Mouse (Mus musculus): ENCODE measurements at regions not wholly inside any gene's neighbourhood (a gene's known extent, or its start where the extent isn't known, plus 50 kb on each side); places are given as distances from the start of the nearest gene placed in this dataset.

DNA sequence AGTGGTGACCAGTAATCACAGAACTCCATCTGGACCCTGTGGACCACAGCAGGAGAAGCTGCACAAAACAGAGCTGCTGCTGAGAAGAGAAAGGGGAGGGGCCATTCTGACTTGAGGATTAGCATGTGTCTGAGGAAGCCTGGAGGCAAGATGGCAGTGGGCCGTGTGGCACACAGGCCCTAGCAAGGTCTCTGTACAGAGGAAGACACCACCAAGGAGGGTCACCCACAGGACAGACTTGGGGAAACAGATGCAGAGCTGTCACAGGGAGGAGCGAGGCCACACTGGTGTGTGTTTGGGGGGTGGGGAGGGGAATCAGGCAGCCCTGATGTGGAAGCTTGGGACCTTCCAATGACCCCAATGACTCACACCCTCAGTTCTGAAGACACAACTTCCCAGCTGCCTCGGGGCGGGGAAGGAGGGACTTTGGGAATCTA lies 79.7 kb upstream of the Gpc1 start:
- Histone ChIP-seq H3K9ac (ENCODE audit: low read depth, low read length, severe bottlenecking) (no peak overlapping the region), H3K4me2 (replicated peaks; ENCODE audit: low read depth, low read length, severe bottlenecking) (no peak overlapping the region)
- peak; percentile 34 for DNase-seq (ENCODE audit: low spot score)

DNA sequence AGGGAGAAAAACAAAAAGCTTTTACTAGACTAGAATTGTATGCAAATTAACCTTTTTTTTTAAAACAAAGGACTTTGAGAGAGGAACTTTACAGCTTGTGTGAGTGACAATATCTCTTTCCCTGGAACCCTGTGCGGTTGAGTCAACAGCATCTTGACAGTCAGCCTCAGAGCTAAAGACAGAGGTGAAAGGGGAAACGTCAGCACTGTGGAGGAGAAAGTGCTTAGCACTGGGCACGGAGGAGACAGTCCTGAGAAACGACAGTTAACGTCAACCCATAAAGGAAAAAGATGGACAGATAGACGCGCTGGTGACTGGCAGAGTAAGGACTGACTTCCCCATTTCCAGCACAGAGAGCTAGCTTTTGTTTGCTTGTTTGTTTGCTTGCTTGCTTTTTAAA lies 82.0 kb upstream of the Gpc1 start:
- WGBS = 63% methylated on average over 7 of the region's 7 CpGs

More for the DNA sequence above, 79.7 kb upstream of the Gpc1 start:
- ATAC-seq (ENCODE audit: low FRiP score, low read depth) = peak; percentile 71
- H3K36me3 ChIP-seq (ENCODE audit: control insufficient read depth, insufficient read depth, low read length) = no peaks in the 10 kb centered on the region
- no peak overlapping the region for H3K4me3 ChIP-seq (replicated peaks; ENCODE audit: low read length)
- peaks cover 28% of the 10 kb centered on the region for H3K4me1 ChIP-seq (ENCODE audit: control insufficient read depth, insufficient read depth, low read length)
- no peak for TF ChIP-seq POLR2A (IDR thresholded peaks at IDR 0.05; ENCODE audit: borderline replicate concordance, extremely low read depth, insufficient read depth, insufficient read length)
- peak overlapping the region; percentile 52 for H3K27ac ChIP-seq (replicated peaks; ENCODE audit: low read depth, low read length)
- H3K27me3 ChIP-seq (ENCODE audit: control insufficient read depth, insufficient read depth, low read length) = no peaks in the 10 kb centered on the region
- no peaks in the 10 kb centered on the region for H3K9me3 ChIP-seq (ENCODE audit: control insufficient read depth, low read length)
- WGBS = 25% methylated on average over 4 of the region's 4 CpGs

DNA sequence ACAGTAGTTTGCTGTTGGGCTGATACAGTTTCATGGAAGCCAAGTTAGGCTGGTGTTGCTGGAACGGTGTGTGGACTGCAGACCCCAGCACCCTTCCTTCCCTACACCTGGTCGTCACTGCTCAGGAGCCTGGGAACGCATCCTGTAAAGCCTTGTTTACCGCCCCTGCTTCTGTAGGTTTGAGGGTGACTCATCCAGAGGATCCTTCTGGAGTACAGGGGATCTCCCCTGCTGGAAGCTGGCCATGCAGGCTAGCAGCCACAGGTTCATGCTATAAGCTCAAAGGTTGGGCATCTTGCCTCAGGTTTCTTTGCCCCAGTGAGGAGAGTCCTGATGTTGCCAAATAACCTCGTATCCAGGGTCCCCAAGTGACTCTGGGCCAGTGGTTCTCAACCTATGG lies 86.2 kb upstream of the Gpc1 start:
- no peak for ATAC-seq (ENCODE audit: low FRiP score, low read depth)
- Histone ChIP-seq H3K27ac (replicated peaks; ENCODE audit: low read depth, low read length) (no peak overlapping the region), H3K9ac (ENCODE audit: low read depth, low read length, severe bottlenecking) (no peak overlapping the region), H3K36me3 (ENCODE audit: control insufficient read depth, insufficient read depth, low read length) (no peaks in the 10 kb centered on the region), H3K4me2 (replicated peaks; ENCODE audit: low read depth, low read length, severe bottlenecking) (no peak overlapping the region), H3K4me3 (replicated peaks; ENCODE audit: low read length) (no peak overlapping the region), H3K9me3 (ENCODE audit: control insufficient read depth, low read length) (no peaks in the 10 kb centered on the region), H3K27me3 (ENCODE audit: control insufficient read depth, insufficient read depth, low read length) (no peaks in the 10 kb centered on the region), H3K4me1 (ENCODE audit: control insufficient read depth, insufficient read depth, low read length) (no peaks in the 10 kb centered on the region)
- no peak for DNase-seq (ENCODE audit: low spot score)
- WGBS = 73% methylated on average over 5 of the region's 5 CpGs
- no peak for TF ChIP-seq POLR2A (IDR thresholded peaks at IDR 0.05; ENCODE audit: borderline replicate concordance, extremely low read depth, insufficient read depth, insufficient read length)

More for the DNA sequence above, 82.0 kb upstream of the Gpc1 start:
- Histone ChIP-seq H3K36me3 (ENCODE audit: control insufficient read depth, insufficient read depth, low read length) (no peaks in the 10 kb centered on the region), H3K4me1 (ENCODE audit: control insufficient read depth, insufficient read depth, low read length) (peaks cover 18% of the 10 kb centered on the region), H3K4me2 (replicated peaks; ENCODE audit: low read depth, low read length, severe bottlenecking) (no peak overlapping the region), H3K9ac (ENCODE audit: low read depth, low read length, severe bottlenecking) (no peak overlapping the region), H3K9me3 (ENCODE audit: control insufficient read depth, low read length) (no peaks in the 10 kb centered on the region), H3K27me3 (ENCODE audit: control insufficient read depth, insufficient read depth, low read length) (no peaks in the 10 kb centered on the region), H3K4me3 (replicated peaks; ENCODE audit: low read length) (no peak overlapping the region), H3K27ac (replicated peaks; ENCODE audit: low read depth, low read length) (no peak overlapping the region)
- no peak for ATAC-seq (ENCODE audit: low FRiP score, low read depth)
- DNase-seq (ENCODE audit: low spot score) = no peak
- no peak for TF ChIP-seq POLR2A (IDR thresholded peaks at IDR 0.05; ENCODE audit: borderline replicate concordance, extremely low read depth, insufficient read depth, insufficient read length)

DNA sequence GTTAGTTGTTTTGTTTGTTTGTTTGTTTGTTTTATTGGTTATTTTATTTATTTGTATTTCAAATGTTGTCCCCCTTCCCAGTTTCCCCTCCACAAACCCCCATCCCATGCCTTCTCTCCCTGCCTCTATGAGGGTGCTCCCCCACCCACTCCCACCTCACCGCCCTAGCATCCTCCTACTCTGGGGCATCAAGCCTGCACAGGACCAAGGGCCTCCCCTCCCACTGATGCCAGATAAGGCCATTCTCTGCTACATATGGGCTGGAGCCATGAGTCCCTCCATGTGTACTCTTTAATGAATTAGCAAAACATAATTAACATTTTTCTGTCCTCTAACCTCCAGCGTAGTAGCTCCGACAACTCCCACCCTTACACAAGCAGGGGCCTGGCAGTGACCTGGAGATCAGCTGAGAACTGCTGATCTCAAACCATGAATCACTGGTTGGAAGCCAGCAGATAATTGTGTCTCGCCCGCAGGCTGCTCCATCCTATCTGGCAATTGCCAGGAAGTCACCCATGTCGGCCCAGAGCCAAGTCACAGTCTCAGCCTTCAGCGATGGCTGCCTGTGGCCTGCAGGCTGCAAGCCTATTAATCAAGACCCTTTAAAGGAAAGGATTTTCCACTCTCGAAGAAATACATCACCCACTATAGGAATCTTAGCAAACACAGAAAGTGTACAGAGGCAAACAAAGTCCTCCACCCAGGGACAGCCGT lies 86.8 kb upstream of the Gpc1 start:
- no peak overlapping the region for H3K4me3 ChIP-seq (replicated peaks; ENCODE audit: low read length)
- H3K4me2 ChIP-seq (replicated peaks; ENCODE audit: low read depth, low read length, severe bottlenecking) = no peak overlapping the region
- no peak for DNase-seq (ENCODE audit: low spot score)
- no peaks in the 10 kb centered on the region for H3K4me1 ChIP-seq (ENCODE audit: control insufficient read depth, insufficient read depth, low read length)
- no peak for TF ChIP-seq POLR2A (IDR thresholded peaks at IDR 0.05; ENCODE audit: borderline replicate concordance, extremely low read depth, insufficient read depth, insufficient read length)
- H3K9me3 ChIP-seq (ENCODE audit: control insufficient read depth, low read length) = no peaks in the 10 kb centered on the region
- no peak for ATAC-seq (ENCODE audit: low FRiP score, low read depth)
- WGBS = 56% methylated on average over 9 of the region's 9 CpGs
- H3K36me3 ChIP-seq (ENCODE audit: control insufficient read depth, insufficient read depth, low read length) = no peaks in the 10 kb centered on the region
- H3K9ac ChIP-seq (ENCODE audit: low read depth, low read length, severe bottlenecking) = no peak overlapping the region
- no peaks in the 10 kb centered on the region for H3K27me3 ChIP-seq (ENCODE audit: control insufficient read depth, insufficient read depth, low read length)
- H3K27ac ChIP-seq (replicated peaks; ENCODE audit: low read depth, low read length) = no peak overlapping the region

DNA sequence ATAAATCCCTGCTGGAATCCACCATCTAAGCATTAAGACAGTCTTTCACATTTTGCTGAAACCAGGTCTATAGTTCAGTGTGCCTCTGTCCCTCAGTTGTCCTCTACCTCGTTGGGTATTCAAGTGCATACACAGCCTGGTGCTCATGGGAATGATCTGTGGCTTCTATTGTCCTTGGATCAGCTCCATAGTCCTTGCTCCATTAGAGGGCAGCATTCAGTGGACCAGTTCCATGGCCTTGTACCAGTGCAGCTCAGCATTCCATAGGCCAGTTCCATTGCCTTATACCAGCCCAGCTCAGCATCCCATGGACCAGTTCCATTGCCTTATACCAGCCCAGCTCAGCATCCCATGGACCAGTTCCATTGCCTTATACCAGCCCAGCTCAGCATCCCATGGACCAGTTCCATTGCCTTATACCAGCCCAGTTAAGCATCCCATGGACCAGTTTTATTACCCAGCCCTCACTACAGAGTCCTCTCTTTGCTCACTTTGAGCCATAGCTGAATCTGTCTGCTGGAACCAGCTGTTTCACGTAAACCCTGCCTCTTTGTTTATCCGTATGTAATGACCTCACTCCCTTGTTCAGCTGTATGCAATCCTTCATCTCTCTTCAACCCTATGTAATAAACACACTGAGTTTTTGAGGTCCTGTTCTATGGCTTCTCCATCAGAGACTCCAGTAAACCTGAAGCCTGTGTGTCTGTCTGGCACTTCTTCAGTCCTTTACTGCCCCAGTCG lies 88.4 kb upstream of the Gpc1 start:
- H3K27ac ChIP-seq (replicated peaks; ENCODE audit: low read depth, low read length) = no peak overlapping the region
- no peaks in the 10 kb centered on the region for H3K9me3 ChIP-seq (ENCODE audit: control insufficient read depth, low read length)
- ATAC-seq (ENCODE audit: low FRiP score, low read depth) = no peak; the same call in 1 of the 2 replicates
- no peak overlapping the region for H3K4me3 ChIP-seq (replicated peaks; ENCODE audit: low read length)
- H3K27me3 ChIP-seq (ENCODE audit: control insufficient read depth, insufficient read depth, low read length) = no peaks in the 10 kb centered on the region
- no peaks in the 10 kb centered on the region for H3K4me1 ChIP-seq (ENCODE audit: control insufficient read depth, insufficient read depth, low read length)
- TF ChIP-seq POLR2A (IDR thresholded peaks at IDR 0.05; ENCODE audit: borderline replicate concordance, extremely low read depth, insufficient read depth, insufficient read length) = no peak
- 64% methylated on average over 4 of the region's 4 CpGs for WGBS
- no peak overlapping the region for H3K4me2 ChIP-seq (replicated peaks; ENCODE audit: low read depth, low read length, severe bottlenecking)
- H3K36me3 ChIP-seq (ENCODE audit: control insufficient read depth, insufficient read depth, low read length) = no peaks in the 10 kb centered on the region
- H3K9ac ChIP-seq (ENCODE audit: low read depth, low read length, severe bottlenecking) = no peak overlapping the region
- no peak for DNase-seq (ENCODE audit: low spot score)
